Mouse (Mus musculus) liver, adult 2 months (tissue): ENCODE measurements at regions not wholly inside any gene's neighbourhood (a gene's known extent, or its start where the extent isn't known, plus 50 kb on each side); places are given as distances from the start of the nearest gene placed in this dataset.

ENCODE experiments used
- DNase-seq: peaks from one replicate; pipeline ENCODE4 v3.0.0-alpha.2; 2011; ENCODE audit warnings: low read depth, low spot score; ENCODE audit errors: extremely low read depth
- H3K27ac ChIP-seq: fragments of 200-500 bp; replicated peaks from 2 replicates; pipeline ENCODE4 v1.5.1; 2012; ENCODE audit warnings: low read depth, mild to moderate bottlenecking, control low read depth, inconsistent platforms, low read length; ENCODE audit not compliant: insufficient read depth
- H3K27me3 ChIP-seq: fragments of 200-500 bp; 2 replicates; pipeline ENCODE4 v1.6.1; 2012; ENCODE audit warnings: mild to moderate bottlenecking, moderate library complexity, low read length, inconsistent platforms; ENCODE audit not compliant: control insufficient read depth, insufficient read depth
- H3K36me3 ChIP-seq: fragments of 200-500 bp; 2 replicates; pipeline ENCODE4 v1.6.1; 2012; ENCODE audit warnings: low read length, inconsistent platforms; ENCODE audit not compliant: control insufficient read depth, insufficient read depth
- H3K4me1 ChIP-seq: fragments of 200-500 bp; 2 replicates; pipeline ENCODE4 v1.6.1; 2011; ENCODE audit warnings: low read length; ENCODE audit not compliant: control insufficient read depth, insufficient read depth
- H3K4me3 ChIP-seq: fragments of 200-500 bp; 2 replicates; pipeline ENCODE4 v1.5.1; 2011; ENCODE audit warnings: low read depth, mild to moderate bottlenecking, control low read depth, low read length, moderate library complexity; ENCODE audit not compliant: insufficient read depth
- H3K79me2 ChIP-seq: fragments of 200-500 bp; 2 replicates; pipeline ENCODE4 v1.6.1; 2012; ENCODE audit warnings: inconsistent platforms, mild to moderate bottlenecking, low read length, moderate library complexity; ENCODE audit not compliant: control insufficient read depth, insufficient read depth
- H3K9ac ChIP-seq: fragments of 200-500 bp; 2 replicates; pipeline ENCODE4 v1.6.1; 2012; ENCODE audit warnings: low read depth, mild to moderate bottlenecking, control low read depth, inconsistent platforms, low read length
- CTCF ChIP-seq: fragments of 200-500 bp; IDR thresholded peaks from 2 replicates; pipeline ENCODE4 v1.5.1; 2011; ENCODE audit warnings: low read depth, low read length, control low read depth
- POLR2A ChIP-seq: fragments of 200-500 bp; IDR thresholded peaks from 2 replicates; pipeline ENCODE4 v1.6.1; 2011; ENCODE audit warnings: low read length, control low read depth; ENCODE audit not compliant: insufficient read depth; ENCODE audit errors: extremely low read depth
- WGBS: fragments of 180-500 bp; shearing (Covaris S2); methylation state at CpG from one replicate; pipeline ENCODE4 v1.1.7; 2018; 5-methylcytosine and 5-hydroxymethylcytosine counted together

GRCm38 (mm10) chr3:110746273-110746672 is 495.5 kb upstream of the Prmt6 start:
- Histone ChIP-seq H3K4me1 (no peaks in the 10 kb centered on the region), H3K36me3 (no peaks in the 10 kb centered on the region), H3K27ac (no peak overlapping the region), H3K9ac (no peak overlapping the region), H3K4me3 (no peak overlapping the region), H3K79me2 (no peaks in the 10 kb centered on the region), H3K27me3 (no peaks in the 10 kb centered on the region)
- TF ChIP-seq CTCF = no peak
- no peak for TF ChIP-seq POLR2A
- WGBS = 37% methylated on average over 2 of the region's 2 CpGs
- no peak for DNase-seq

DNA sequence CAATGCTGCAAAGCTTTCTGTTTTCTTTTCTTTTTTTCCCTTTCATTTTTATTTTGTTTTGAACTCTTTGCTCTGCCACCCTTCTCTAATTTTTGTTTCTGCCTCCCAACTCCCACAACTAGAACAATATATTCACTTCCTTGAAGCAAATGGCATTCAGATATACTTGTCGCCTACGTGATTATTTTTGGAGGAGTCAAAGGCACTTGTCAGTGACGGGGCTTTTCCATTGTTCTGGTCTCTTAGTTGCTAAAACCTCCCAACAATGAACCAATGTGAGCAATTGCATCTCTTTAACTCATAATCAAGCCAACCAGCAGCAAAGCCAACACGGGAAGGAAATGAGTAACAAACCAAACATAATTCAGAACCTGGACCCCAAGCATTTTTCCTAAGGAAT is 449.3 kb upstream of the Prmt6 start:
- no peak overlapping the region for H3K9ac ChIP-seq
- DNase-seq = no peak
- H3K4me1 ChIP-seq = no peaks in the 10 kb centered on the region
- H3K27ac ChIP-seq = no peak overlapping the region
- no peak overlapping the region for H3K4me3 ChIP-seq
- TF ChIP-seq CTCF = no peak
- TF ChIP-seq POLR2A = no peak
- H3K27me3 ChIP-seq = no peaks in the 10 kb centered on the region
- no peaks in the 10 kb centered on the region for H3K79me2 ChIP-seq
- 75% methylated on average over 4 of the region's 4 CpGs for WGBS
- no peaks in the 10 kb centered on the region for H3K36me3 ChIP-seq

- H3K36me3 ChIP-seq = no peaks in the 10 kb centered on the region
- DNase-seq = no peak
- no peaks in the 10 kb centered on the region for H3K79me2 ChIP-seq
- 65% methylated on average over 7 of the region's 7 CpGs for WGBS
- no peak for TF ChIP-seq POLR2A
- no peak overlapping the region for H3K9ac ChIP-seq
- H3K4me1 ChIP-seq = no peaks in the 10 kb centered on the region
- H3K4me3 ChIP-seq = no peak overlapping the region
- H3K27ac ChIP-seq = no peak overlapping the region
- H3K27me3 ChIP-seq = peaks cover 2% of the 10 kb centered on the region; the same call in 1 of the 2 replicates
Observed at GRCm38 (mm10) chr3:110667525-110668005, 416.8 kb upstream of the Prmt6 start.

- Histone ChIP-seq H3K4me3 (no peak overlapping the region), H3K27me3 (peaks cover 2% of the 10 kb centered on the region; the same call in 1 of the 2 replicates), H3K79me2 (no peaks in the 10 kb centered on the region), H3K4me1 (no peaks in the 10 kb centered on the region), H3K27ac (no peak overlapping the region), H3K36me3 (no peaks in the 10 kb centered on the region), H3K9ac (no peak overlapping the region)
- TF ChIP-seq POLR2A (no peak), CTCF (no peak)
- WGBS = 80% methylated on average over 2 of the region's 2 CpGs
- DNase-seq = no peak
Observed at GRCm38 (mm10) chr3:110666992-110667391, 416.2 kb upstream of the Prmt6 start.

- TF ChIP-seq POLR2A (no peak), CTCF (no peak)
- Histone ChIP-seq H3K4me3 (no peak overlapping the region), H3K79me2 (no peaks in the 10 kb centered on the region), H3K36me3 (no peaks in the 10 kb centered on the region), H3K4me1 (no peaks in the 10 kb centered on the region; the same call in 1 of the 2 replicates), H3K27ac (no peak overlapping the region), H3K9ac (no peak overlapping the region), H3K27me3 (no peaks in the 10 kb centered on the region)
- WGBS = 70% methylated on average over 4 of the region's 4 CpGs
- no peak for DNase-seq
Observed at GRCm38 (mm10) chr3:110657495-110658105, 406.8 kb upstream of the Prmt6 start.

- DNase-seq = no peak
- TF ChIP-seq POLR2A = no peak
- no peak for TF ChIP-seq CTCF
- Histone ChIP-seq H3K79me2 (no peaks in the 10 kb centered on the region), H3K9ac (no peak overlapping the region), H3K27ac (no peak overlapping the region), H3K36me3 (no peaks in the 10 kb centered on the region), H3K4me1 (no peaks in the 10 kb centered on the region), H3K27me3 (no peaks in the 10 kb centered on the region), H3K4me3 (no peak overlapping the region)
- 80% methylated on average over 3 of the region's 3 CpGs for WGBS
Observed at GRCm38 (mm10) chr3:110626326-110626725, 375.5 kb upstream of the Prmt6 start.
